Mouse (Mus musculus) adrenal gland, postnatal 4 days (tissue): ENCODE results near the gene Olfr553. TPM values are rescaled to one million over a fixed set of nuclear protein-coding genes. Genes with fewer than 3 reads are reported as not detected.
"Not testable (repeated sequence)": the region's sequence is repeated elsewhere in the genome, so short reads cannot be mapped to it uniquely, and the experiment has no call there.

Source experiments
- DNase-seq, 2 experiments: peaks; one replicate each; pipeline ENCODE4 v3.0.0; 2021 to 2022; ENCODE audit warnings: low spot score in 2 of 2, mixed read lengths in 2 of 2
- long read RNA-seq, 2 experiments: library from polyadenylated mRNA; stranded (forward); transcript quantifications; one replicate each; pipeline ENCODE4 v2.0.0; 2021
- total RNA-seq, 2 experiments: library from RNA; stranded (reverse); gene quantifications; 2 replicates each; pipeline ENCODE4 v1.2.3; 2021

The Olfr553 gene
- total RNA-seq = not detected
- long read RNA-seq, experiment 1 = 0 reads
- long read RNA-seq, experiment 2 = 0 reads

- no peak for DNase-seq
Observed at GRCm38 (mm10) chr7:102618118-102618517, at the start of gene Olfr553. TSS of gene Olfr553 (minus strand) at chr7:102618218.

DNA sequence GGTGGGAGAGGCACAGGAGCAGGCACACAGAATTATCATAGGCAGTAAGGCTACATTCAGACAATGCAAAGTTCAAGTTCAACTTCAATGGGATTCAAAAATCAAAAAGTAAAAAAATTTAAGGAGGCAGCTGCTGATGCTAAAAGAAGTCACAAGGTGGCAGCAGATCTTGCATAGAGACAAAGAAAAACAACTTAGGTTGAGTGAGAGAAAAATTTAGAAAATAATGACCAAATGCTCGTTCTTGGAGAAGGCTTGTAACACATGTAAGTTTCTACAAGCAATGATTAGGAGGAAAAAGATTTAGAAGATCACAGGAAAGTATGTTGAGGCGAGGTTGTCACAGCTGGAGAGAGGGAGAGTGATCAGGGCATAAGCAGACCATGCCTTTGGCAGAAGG, 47.4 kb upstream of the Olfr553 start:
- DNase-seq = no peak

DNA sequence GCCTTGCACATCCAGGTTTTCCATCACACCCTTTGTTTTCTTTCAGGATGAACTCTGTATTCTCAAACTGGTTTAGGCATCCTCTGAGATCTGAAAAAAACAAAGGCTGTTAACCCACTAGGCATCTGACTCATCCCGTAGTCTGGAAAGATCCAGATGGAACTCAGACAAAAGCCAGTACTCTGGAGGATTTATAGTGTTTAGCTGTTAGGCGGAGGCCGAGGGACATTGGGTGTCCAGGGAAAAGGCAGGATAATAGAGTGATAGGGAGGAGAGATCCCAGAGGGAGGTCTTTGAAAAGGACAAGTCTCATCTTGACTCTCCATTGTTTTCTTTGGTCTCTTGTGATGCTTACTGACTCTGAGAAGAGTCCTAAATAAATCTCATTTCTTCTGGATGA, 46.6 kb upstream of the Olfr553 start, which contains the start of gene Olfr556:
Gene Olfr556, plus strand, starts transcription at position 301 of the 400 bp plus-strand sequence.
- no peak for DNase-seq

DNA sequence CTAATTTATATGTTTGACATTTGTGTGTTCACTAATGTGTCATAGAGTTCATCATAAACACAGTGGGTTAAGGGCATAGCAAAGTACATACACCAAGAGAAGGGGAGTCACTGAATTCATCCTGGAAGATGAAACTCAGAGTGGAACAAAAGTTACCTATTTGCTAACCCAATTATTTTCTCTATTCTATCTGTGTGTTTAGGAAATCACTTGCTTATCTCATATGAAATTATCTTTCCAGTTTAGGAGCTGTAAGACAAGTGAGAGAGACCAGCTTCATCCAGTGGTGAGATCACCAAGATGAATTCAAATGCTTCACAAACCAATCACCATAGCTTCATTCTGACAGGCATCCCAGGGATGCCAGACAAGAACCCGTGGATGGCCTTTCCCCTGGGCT, 40.5 kb upstream of the Olfr553 start, which contains the start of gene Olfr555:
Gene Olfr555, plus strand, starts transcription at position 301 of the 400 bp plus-strand sequence.
- DNase-seq = no peak

GRCm38 (mm10) chr7:102644945-102645344, 26.9 kb upstream of the Olfr553 start:
- DNase-seq = not testable (repeated sequence)

GRCm38 (mm10) chr7:102638132-102638531, 20.1 kb upstream of the Olfr553 start, which contains the start of gene Olfr554:
TSS of gene Olfr554 (plus strand) at chr7:102638432.
- no peak for DNase-seq

GRCm38 (mm10) chr7:102636665-102637064, 18.6 kb upstream of the Olfr553 start:
- peak in 1 of 2 experiments; percentile 13 for DNase-seq

- DNase-seq = not testable (repeated sequence)
Observed at GRCm38 (mm10) chr7:102620368-102620767, 2.4 kb upstream of the Olfr553 start.

GRCm38 (mm10) chr7:102619608-102620007, 1.6 kb upstream of the Olfr553 start:
- no peak for DNase-seq

- DNase-seq = no peak
Observed at GRCm38 (mm10) chr7:102597378-102598031, 20.5 kb downstream of the Olfr553 start, which contains the start of gene Olfr552. TSS of gene Olfr552 (plus strand) at chr7:102597770.

DNA sequence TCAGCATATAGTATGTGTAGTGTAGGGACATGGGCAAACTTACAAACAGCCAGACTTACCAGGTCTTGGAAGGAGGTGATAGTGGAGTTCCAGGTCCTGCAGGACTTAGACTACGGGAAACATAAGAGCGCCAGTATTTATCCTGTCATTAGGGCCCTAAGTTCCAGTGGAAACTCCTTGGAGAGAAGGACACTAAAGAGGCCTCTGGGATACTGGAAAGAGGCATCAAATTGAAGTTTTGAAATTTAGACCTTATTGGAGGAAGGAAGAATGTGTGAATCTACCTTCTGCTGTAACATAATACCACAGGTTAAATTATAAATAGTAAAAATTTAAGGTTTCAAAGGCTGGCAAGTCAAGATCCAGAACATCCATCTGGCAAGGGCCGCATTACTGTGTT, 26.2 kb downstream of the Olfr553 start, which contains the start of gene Olfr551:
Gene Olfr551, minus strand, starts transcription at position 101 of the 400 bp plus-strand sequence.
- no peak for DNase-seq

DNA sequence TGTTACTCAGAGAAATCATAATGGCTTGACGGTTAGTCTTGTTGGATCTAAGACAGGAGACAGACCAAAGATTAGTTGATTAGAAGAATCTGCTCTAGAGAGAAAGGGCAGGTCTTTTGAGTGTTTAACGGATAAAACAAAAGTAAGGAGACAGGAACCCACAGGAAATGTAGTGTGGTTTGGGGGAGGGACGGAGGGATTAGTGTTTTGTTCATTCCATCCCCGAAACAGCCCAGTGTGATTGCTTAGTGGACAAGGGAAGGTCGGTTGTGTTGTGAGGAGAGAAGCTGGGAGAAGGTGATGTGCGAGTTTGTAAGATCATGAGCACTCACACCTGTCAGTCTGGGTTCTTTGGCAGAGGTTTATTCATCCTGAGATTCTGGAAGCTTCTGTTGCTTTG, 42.0 kb downstream of the Olfr553 start:
- DNase-seq = no peak

DNA sequence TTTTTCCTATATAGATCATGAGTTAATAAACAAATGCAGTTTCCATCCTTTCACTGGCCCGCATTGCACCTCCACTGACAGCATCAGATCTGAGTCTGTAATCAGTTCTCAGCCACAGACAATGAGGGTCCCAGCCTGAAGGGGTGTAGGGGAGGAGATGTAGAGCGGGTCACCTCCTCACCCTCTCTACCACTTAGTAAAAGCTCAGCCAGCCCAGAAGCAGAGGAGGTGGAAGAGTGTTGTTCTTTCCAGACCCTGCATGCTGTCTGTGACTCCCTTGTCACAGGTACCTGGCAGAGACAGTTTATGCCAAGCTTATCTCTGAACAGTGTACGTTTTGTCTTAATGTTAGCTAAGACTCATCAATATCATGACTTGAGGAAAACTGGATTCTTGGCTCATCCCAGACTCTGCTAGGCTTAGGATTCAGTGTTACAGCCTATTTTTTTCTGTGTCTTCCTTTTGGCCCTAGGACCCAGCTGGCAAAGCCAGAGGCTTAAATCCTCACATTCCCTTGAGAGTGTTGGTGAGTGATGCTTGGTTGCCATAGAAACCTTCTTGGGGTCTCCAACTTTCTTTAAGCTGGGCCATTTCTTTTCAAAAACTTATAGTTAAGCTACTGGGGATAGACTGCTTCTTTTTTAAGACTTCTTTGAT, 44.7 kb downstream of the Olfr553 start:
- no peak for DNase-seq

- no peak for DNase-seq
Observed at GRCm38 (mm10) chr7:102571142-102571541, 46.9 kb downstream of the Olfr553 start, which contains the start of gene Olfr550. TSS of gene Olfr550 (plus strand) at chr7:102571442.

GRCm38 (mm10) chr7:102566219-102566618, 51.8 kb downstream of the Olfr553 start:
- DNase-seq = no peak

DNA sequence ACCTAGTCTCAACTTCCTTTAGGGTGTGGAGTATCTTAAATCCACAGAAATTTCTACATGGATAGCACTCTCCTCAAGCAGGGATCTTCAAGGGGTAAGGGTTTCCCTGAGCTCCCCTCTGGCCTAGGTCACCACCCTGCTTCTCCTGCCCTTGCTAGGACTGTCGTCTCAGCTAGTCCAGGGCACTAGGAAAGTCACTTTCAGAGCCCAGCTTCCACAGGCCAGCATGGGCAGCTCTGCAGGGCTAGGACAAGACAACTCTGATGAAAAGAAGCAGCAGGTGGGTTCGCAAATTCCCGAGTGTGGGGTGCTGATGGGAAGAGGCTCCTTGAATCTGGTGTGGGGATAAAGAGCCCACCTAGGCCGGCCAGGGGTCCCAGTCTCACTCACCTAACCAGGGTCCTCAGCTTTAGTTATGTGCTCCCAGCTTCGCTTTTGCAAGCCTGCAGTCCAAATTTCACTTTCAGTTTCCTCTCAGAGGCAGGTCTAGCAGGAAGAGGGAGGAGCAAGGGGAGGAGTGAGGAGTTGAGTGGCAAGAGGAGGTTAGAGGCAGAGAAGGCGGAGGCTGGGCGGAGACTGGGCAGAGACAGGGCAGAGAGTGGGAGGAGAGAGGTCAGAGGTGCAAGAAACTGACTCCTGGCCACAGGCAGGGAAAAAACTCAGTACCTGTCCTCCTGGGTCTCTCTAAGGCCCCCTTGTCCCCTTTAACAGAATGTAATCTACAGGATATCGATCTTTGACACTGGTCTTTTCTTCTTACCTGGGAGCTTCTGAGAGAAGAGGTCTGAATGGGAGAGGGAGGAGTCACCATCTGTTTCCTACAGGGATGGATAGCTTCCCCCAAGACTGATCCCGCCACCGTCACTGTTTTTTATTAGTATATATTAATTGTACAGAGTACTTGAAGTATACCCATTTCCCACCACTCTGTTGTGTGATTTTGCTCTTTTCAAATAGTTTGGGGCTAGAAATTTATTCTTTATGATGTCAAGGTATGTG, 52.7 kb downstream of the Olfr553 start, which contains the start of gene Trim21:
Gene Trim21, minus strand, starts transcription at position 488 of the 999 bp plus-strand sequence.
- peak; percentile 46 to 75 for DNase-seq

Other genes starting within 250 kb of the Olfr553 start
- gene Rrm1, start 176.5 kb downstream of the Olfr553 start, total RNA-seq = 10 to 100 TPM; 72.0 to 73.4 TPM
- gene Olfr543, start 136.5 kb downstream of the Olfr553 start, total RNA-seq = not detected
- not detected for gene Olfr544, start 129.9 kb downstream of the Olfr553 start, total RNA-seq
- not detected for gene Olfr545, start 118.6 kb downstream of the Olfr553 start, total RNA-seq
- not detected for gene Olfr547, start 83.5 kb downstream of the Olfr553 start, total RNA-seq
- gene Olfr548-ps1, start 77.3 kb downstream of the Olfr553 start, total RNA-seq = not detected
- gene Olfr549, start 68.3 kb downstream of the Olfr553 start, total RNA-seq = not detected
- gene Trim21, start 52.7 kb downstream of the Olfr553 start, total RNA-seq = 10 to 100 TPM; 21.2 to 21.9 TPM
- not detected for gene Olfr550, start 46.8 kb downstream of the Olfr553 start, total RNA-seq
- not detected for gene Olfr551, start 26.3 kb downstream of the Olfr553 start, total RNA-seq
- under 1 TPM in 1 of 2 experiments, not detected in 1; 0.08 TPM for gene Olfr552, start 20.4 kb downstream of the Olfr553 start, total RNA-seq
- not detected for gene Olfr554, start 20.2 kb upstream of the Olfr553 start, total RNA-seq
- gene Olfr555, start 40.6 kb upstream of the Olfr553 start, total RNA-seq = not detected
- gene Olfr556, start 46.7 kb upstream of the Olfr553 start, total RNA-seq = not detected
- gene Trim68, start 69.1 kb upstream of the Olfr553 start, total RNA-seq = 10 to 100 TPM; 16.0 to 20.2 TPM
- gene Olfr557, start 77.7 kb upstream of the Olfr553 start, total RNA-seq = not detected
- under 1 TPM; 0.54 to 0.62 TPM for gene Olfr558, start 84.0 kb upstream of the Olfr553 start, total RNA-seq
- gene Olfr33, start 100.9 kb upstream of the Olfr553 start, total RNA-seq = not detected
- gene Olfr559, start 109.3 kb upstream of the Olfr553 start, total RNA-seq = not detected
- not detected for gene Olfr560, start 141.1 kb upstream of the Olfr553 start, total RNA-seq
- 1 to 10 TPM; 1.1 to 1.9 TPM for gene Olfr78, start 141.3 kb upstream of the Olfr553 start, total RNA-seq
- gene Olfr561, start 153.0 kb upstream of the Olfr553 start, total RNA-seq = not detected
- not detected for gene Olfr564, start 185.3 kb upstream of the Olfr553 start, total RNA-seq
- gene Olfr566, start 240.5 kb upstream of the Olfr553 start, total RNA-seq = not detected